Mouse (Mus musculus): ENCODE results near the gene Dpm3. TPM values are rescaled to one million over a fixed set of nuclear protein-coding genes. Genes with fewer than 3 reads are reported as not detected.

Dpm3 gene
- polyA plus RNA-seq, 1 experiment, result 228 TPM

- Histone ChIP-seq H3ac (ENCODE audit: control insufficient read depth, insufficient read length, low read depth) (peak overlapping the region; percentile 87), H3K27me3 (ENCODE audit: control insufficient read depth, insufficient read depth, insufficient read length) (no peaks in the 10 kb centered on the region), H3K79me3 (ENCODE audit: low read depth) (peaks cover 12% of the 10 kb centered on the region), H3K79me2 (ENCODE audit: control insufficient read depth, insufficient read depth) (peaks cover 32% of the 10 kb centered on the region), H3K36me3 (ENCODE audit: control insufficient read depth, insufficient read depth) (peaks cover 8% of the 10 kb centered on the region), H3K4me3 (ENCODE audit: insufficient read depth, poor library complexity, severe bottlenecking) (peak overlapping the region; percentile 45)
- TF ChIP-seq CEBPB (IDR thresholded peaks at IDR 0.05; ENCODE audit: low read depth), result no peak
These were observed 20.2 kb downstream of the Dpm3 start for GRCm38 (mm10) chr3:89279153-89279890.

GRCm38 (mm10) chr3:89280050-89280605, 21.0 kb downstream of the Dpm3 start:
- Histone ChIP-seq H3K27me3 (ENCODE audit: control insufficient read depth, insufficient read depth, insufficient read length) (no peaks in the 10 kb centered on the region), H3ac (ENCODE audit: control insufficient read depth, insufficient read length, low read depth) (peak overlapping the region; percentile 55), H3K36me3 (ENCODE audit: control insufficient read depth, insufficient read depth) (peaks cover 5% of the 10 kb centered on the region), H3K79me2 (ENCODE audit: control insufficient read depth, insufficient read depth) (peaks cover 32% of the 10 kb centered on the region), H3K79me3 (ENCODE audit: low read depth) (peaks cover 12% of the 10 kb centered on the region), H3K4me3 (ENCODE audit: insufficient read depth, poor library complexity, severe bottlenecking) (peak overlapping the region; percentile 45)
- no peak for TF ChIP-seq CEBPB (IDR thresholded peaks at IDR 0.05; ENCODE audit: low read depth)
- TF ChIP-seq MAX (IDR thresholded peaks at IDR 0.05), result no peak
- no peak for TF ChIP-seq MYOD1 (IDR thresholded peaks at IDR 0.05; ENCODE audit: control insufficient read depth, insufficient read length, low read depth)
- no peak for TF ChIP-seq CTCF (IDR thresholded peaks at IDR 0.05; ENCODE audit: control insufficient read depth, insufficient read depth, insufficient read length)
- no peak for TF ChIP-seq MYOG (IDR thresholded peaks at IDR 0.05; ENCODE audit: control insufficient read depth, extremely low read depth, insufficient read length)
- TF ChIP-seq USF1 (IDR thresholded peaks at IDR 0.05; ENCODE audit: low read depth), result no peak
- no peak for TF ChIP-seq FOSL1 (IDR thresholded peaks at IDR 0.05; ENCODE audit: insufficient read depth, low read length, poor library complexity, severe bottlenecking)

GRCm38 (mm10) chr3:89280606-89281511, 21.7 kb downstream of the Dpm3 start, which contains the start of gene Efna1:
Gene Efna1 (minus strand): TSS chr3:89281142.
- H3ac ChIP-seq (ENCODE audit: control insufficient read depth, insufficient read length, low read depth), result no peak within 1 kb of the TSS
- peak within 1 kb of the TSS; percentile 45 for H3K4me3 ChIP-seq (ENCODE audit: insufficient read depth, poor library complexity, severe bottlenecking)
- peaks cover 5% of the 10 kb centered on the region for H3K27me3 ChIP-seq (ENCODE audit: control insufficient read depth, insufficient read depth, insufficient read length)
- H3K79me2 ChIP-seq (ENCODE audit: control insufficient read depth, insufficient read depth), result peaks cover 30% of the 10 kb centered on the region
- no peaks in the 10 kb centered on the region for H3K36me3 ChIP-seq (ENCODE audit: control insufficient read depth, insufficient read depth)
- peaks cover 12% of the 10 kb centered on the region for H3K79me3 ChIP-seq (ENCODE audit: low read depth)
- TF ChIP-seq FOSL1 (IDR thresholded peaks at IDR 0.05; ENCODE audit: insufficient read depth, low read length, poor library complexity, severe bottlenecking) (no peak), MYOD1 (IDR thresholded peaks at IDR 0.05; ENCODE audit: control insufficient read depth, insufficient read length, low read depth) (no peak), MYOG (IDR thresholded peaks at IDR 0.05; ENCODE audit: control insufficient read depth, extremely low read depth, insufficient read length) (no peak), USF1 (IDR thresholded peaks at IDR 0.05; ENCODE audit: low read depth) (no peak), MAX (IDR thresholded peaks at IDR 0.05) (no peak), CEBPB (IDR thresholded peaks at IDR 0.05; ENCODE audit: low read depth) (no peak), CTCF (IDR thresholded peaks at IDR 0.05; ENCODE audit: control insufficient read depth, insufficient read depth, insufficient read length) (no peak)

GRCm38 (mm10) chr3:89281579-89282290, 22.6 kb downstream of the Dpm3 start:
- no peak overlapping the region for H3K4me3 ChIP-seq (ENCODE audit: insufficient read depth, poor library complexity, severe bottlenecking)
- peaks cover 25% of the 10 kb centered on the region for H3K79me2 ChIP-seq (ENCODE audit: control insufficient read depth, insufficient read depth)
- no peak overlapping the region for H3ac ChIP-seq (ENCODE audit: control insufficient read depth, insufficient read length, low read depth)
- no peaks in the 10 kb centered on the region for H3K36me3 ChIP-seq (ENCODE audit: control insufficient read depth, insufficient read depth)
- H3K79me3 ChIP-seq (ENCODE audit: low read depth), result peaks cover 12% of the 10 kb centered on the region
- peaks cover 5% of the 10 kb centered on the region for H3K27me3 ChIP-seq (ENCODE audit: control insufficient read depth, insufficient read depth, insufficient read length)
- TF ChIP-seq MYOD1 (IDR thresholded peaks at IDR 0.05; ENCODE audit: control insufficient read depth, insufficient read length, low read depth) (no peak), CTCF (IDR thresholded peaks at IDR 0.05; ENCODE audit: control insufficient read depth, insufficient read depth, insufficient read length) (peak; percentile 92)

GRCm38 (mm10) chr3:89282291-89282643, 23.1 kb downstream of the Dpm3 start:
- peaks cover 7% of the 10 kb centered on the region for H3K79me3 ChIP-seq (ENCODE audit: low read depth)
- no peaks in the 10 kb centered on the region for H3K36me3 ChIP-seq (ENCODE audit: control insufficient read depth, insufficient read depth)
- no peak overlapping the region for H3ac ChIP-seq (ENCODE audit: control insufficient read depth, insufficient read length, low read depth)
- peaks cover 5% of the 10 kb centered on the region for H3K27me3 ChIP-seq (ENCODE audit: control insufficient read depth, insufficient read depth, insufficient read length)
- TF ChIP-seq MYOG (IDR thresholded peaks at IDR 0.05; ENCODE audit: control insufficient read depth, extremely low read depth, insufficient read length) (no peak), USF1 (IDR thresholded peaks at IDR 0.05; ENCODE audit: low read depth) (no peak), MAX (IDR thresholded peaks at IDR 0.05) (no peak), CEBPB (IDR thresholded peaks at IDR 0.05; ENCODE audit: low read depth) (no peak), FOSL1 (IDR thresholded peaks at IDR 0.05; ENCODE audit: insufficient read depth, low read length, poor library complexity, severe bottlenecking) (no peak), CTCF (IDR thresholded peaks at IDR 0.05; ENCODE audit: control insufficient read depth, insufficient read depth, insufficient read length) (no peak), MYOD1 (IDR thresholded peaks at IDR 0.05; ENCODE audit: control insufficient read depth, insufficient read length, low read depth) (no peak)
- H3K4me3 ChIP-seq (ENCODE audit: insufficient read depth, poor library complexity, severe bottlenecking), result no peak overlapping the region
- peaks cover 19% of the 10 kb centered on the region for H3K79me2 ChIP-seq (ENCODE audit: control insufficient read depth, insufficient read depth)
